In the genomic region with DNA sequence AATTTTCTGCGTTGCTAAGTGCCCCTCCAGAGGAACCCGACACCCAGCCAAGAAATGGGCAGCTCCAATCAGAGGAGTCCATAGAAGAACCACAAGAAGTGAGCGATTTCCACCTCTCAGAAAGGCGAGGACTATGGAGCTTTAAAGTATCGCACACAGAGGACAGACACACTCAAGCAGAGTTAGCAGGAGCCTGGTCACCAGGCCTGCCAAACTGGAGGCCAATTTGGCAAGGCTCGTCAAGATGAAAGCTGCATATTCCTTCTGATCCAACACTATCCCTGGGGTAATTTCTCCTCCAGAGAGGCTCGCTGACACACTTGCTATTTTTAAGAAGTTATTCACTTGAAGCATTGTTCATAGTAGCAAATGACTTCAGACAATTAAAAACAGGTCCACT, we compare ENCODE assay signal across 13 mouse cellular contexts.
DNase-seq lines count a peak whose midpoint lies in the region; ATAC-seq and TF ChIP-seq lines count a peak whose summit lies in the region.
"Had no signal": no experiment of that assay in that cellular context is flagged by ENCODE, and none has a peak within 500 bp of the region (broad histone marks: within the 10 kb centered on the region; RNA-seq: fewer than 3 reads in every experiment).

No protein-coding gene starts in this region.

- H3K4me2 ChIP-seq in limb, embryonic 14.5 days (replicated peaks; ENCODE audit: low read depth, low read length, severe bottlenecking) = no peak overlapping the region
- H3K4me2 ChIP-seq: liver, embryonic 15.5 days; neural tube, embryonic 12.5 days had no signal

- peak; percentile 23 for DNase-seq in limb, embryonic 14.5 days (ENCODE audit: low spot score)
- no peak for DNase-seq in limb, embryonic 10.5 days (ENCODE audit: low spot score)
- peak; percentile 54 for DNase-seq in cerebellum, adult 11-12 months
- peak; percentile 62 for DNase-seq in cerebellum, postnatal 36 days
- DNase-seq in heart, postnatal 10 days = peak; percentile 78 to 80
- DNase-seq in layer of hippocampus, adult 11-12 months (ENCODE audit: low spot score) = no peak
- no peak for DNase-seq in hindbrain, embryonic 10.5 days (ENCODE audit: low spot score)
- DNase-seq: kidney, adult 8-10 months; right cerebral cortex, postnatal 25 days had no signal

- no peak for ATAC-seq in limb, embryonic 14.5 days (ENCODE audit: low FRiP score, low read depth)

- no peak overlapping the region for H3K27ac ChIP-seq in limb, embryonic 14.5 days (replicated peaks; ENCODE audit: low read depth, low read length)
- H3K27ac ChIP-seq in limb, embryonic 10.5 days = no peak overlapping the region
- no peak overlapping the region for H3K27ac ChIP-seq in hindbrain, embryonic 10.5 days
- H3K27ac ChIP-seq: liver, embryonic 15.5 days; midbrain, embryonic 10.5 days; neural tube, embryonic 12.5 days had no signal

- peaks cover 4% of the 10 kb centered on the region; the same call in 1 of the 2 replicates for H3K4me1 ChIP-seq in limb, embryonic 14.5 days (ENCODE audit: control insufficient read depth, insufficient read depth, low read length)
- 0 out of 2 replicates have a peak, but pooled peaks cover 4% of the 10 kb centered on the region for H3K4me1 ChIP-seq in limb, embryonic 10.5 days
- no peaks in the 10 kb centered on the region for H3K4me1 ChIP-seq in hindbrain, embryonic 10.5 days (replicated peaks)
- H3K4me1 ChIP-seq: liver, embryonic 15.5 days; midbrain, embryonic 10.5 days had no signal

- no peak overlapping the region for H3K4me3 ChIP-seq in limb, embryonic 14.5 days (replicated peaks; ENCODE audit: low read length)
- no peak overlapping the region for H3K4me3 ChIP-seq in limb, embryonic 10.5 days
- H3K4me3 ChIP-seq in hindbrain, embryonic 10.5 days = no peak overlapping the region
- H3K4me3 ChIP-seq: erythroblast, embryonic 14.5 days; liver, embryonic 15.5 days; midbrain, embryonic 10.5 days; neural tube, embryonic 12.5 days had no signal

- H3K9me3 ChIP-seq in limb, embryonic 14.5 days (ENCODE audit: control insufficient read depth, low read length) = no peaks in the 10 kb centered on the region
- H3K9me3 ChIP-seq in limb, embryonic 10.5 days (replicated peaks) = no peaks in the 10 kb centered on the region
- H3K9me3 ChIP-seq in hindbrain, embryonic 10.5 days = no peaks in the 10 kb centered on the region
- H3K9me3 ChIP-seq: liver, embryonic 15.5 days; midbrain, embryonic 10.5 days; neural tube, embryonic 12.5 days had no signal

- no peak for TF ChIP-seq POLR2A in limb, embryonic 14.5 days (IDR thresholded peaks at IDR 0.05; ENCODE audit: borderline replicate concordance, extremely low read depth, insufficient read depth, insufficient read length)

- H3K36me3 ChIP-seq in limb, embryonic 14.5 days (ENCODE audit: control insufficient read depth, insufficient read depth, low read length) = no peaks in the 10 kb centered on the region
- H3K36me3 ChIP-seq in limb, embryonic 10.5 days = no peaks in the 10 kb centered on the region
- H3K36me3 ChIP-seq in hindbrain, embryonic 10.5 days = no peaks in the 10 kb centered on the region
- H3K36me3 ChIP-seq: liver, embryonic 15.5 days; midbrain, embryonic 10.5 days; neural tube, embryonic 12.5 days had no signal

- intact Hi-C loops in heart, postnatal 10 days (cut with DNase I) = no loop called here

- 43% methylated on average over 7 of the region's 7 CpGs for WGBS in limb, embryonic 14.5 days
- WGBS in limb, embryonic 10.5 days = 67% methylated on average over 7 of the region's 7 CpGs
- 78% methylated on average over 7 of the region's 7 CpGs for WGBS in hindbrain, embryonic 10.5 days

- no peaks in the 10 kb centered on the region for H3K27me3 ChIP-seq in limb, embryonic 14.5 days (ENCODE audit: control insufficient read depth, insufficient read depth, low read length)
- no peaks in the 10 kb centered on the region for H3K27me3 ChIP-seq in limb, embryonic 10.5 days (ENCODE audit: low read depth, poor library complexity, severe bottlenecking)
- H3K27me3 ChIP-seq in hindbrain, embryonic 10.5 days (ENCODE audit: insufficient read depth, poor library complexity, severe bottlenecking) = no peaks in the 10 kb centered on the region
- H3K27me3 ChIP-seq: liver, embryonic 15.5 days; neural tube, embryonic 12.5 days had no signal

- H3K9ac ChIP-seq in limb, embryonic 14.5 days (ENCODE audit: low read depth, low read length, severe bottlenecking) = 0 out of 2 replicates have a peak overlapping the region, but pooled peaks have one; percentile 5
- H3K9ac ChIP-seq: liver, embryonic 15.5 days; neural tube, embryonic 12.5 days had no signal

Comparison
In these comparisons a context has a peak if more than half of its experiments do, and no peak if none do; other contexts are left out.
1. DNase-seq: peak in limb, embryonic 14.5 days (single experiment), cerebellum, adult 11-12 months (single experiment), cerebellum, postnatal 36 days (2 of 2) and heart, postnatal 10 days (2 of 2); none in limb, embryonic 10.5 days (single experiment), layer of hippocampus, adult 11-12 months (single experiment) and hindbrain, embryonic 10.5 days (single experiment).